Mouse (Mus musculus) kidney, adult 9 months (tissue): ENCODE measurements around the gene Nqo1.

Experiments
- DNase-seq: peaks from one replicate; pipeline ENCODE4 v3.0.0; 2022

Nqo1 gene

GRCm38 (mm10) chr8:107403038-107403781 lies at the start of gene Nqo1:
Gene Nqo1 (minus strand): TSS chr8:107403206.
- DNase-seq, result peak; percentile 89

- no peak for DNase-seq
Measured at GRCm38 (mm10) chr8:107451414-107452066, 48.5 kb upstream of the Nqo1 start.

- no peak for DNase-seq
Measured at GRCm38 (mm10) chr8:107449655-107450054, 46.6 kb upstream of the Nqo1 start.

GRCm38 (mm10) chr8:107449130-107449529 lies 46.1 kb upstream of the Nqo1 start:
- DNase-seq, result peak; percentile 82

- no peak for DNase-seq
Measured at GRCm38 (mm10) chr8:107448382-107448889, 45.4 kb upstream of the Nqo1 start.

GRCm38 (mm10) chr8:107447713-107448112 lies 44.7 kb upstream of the Nqo1 start:
- no peak for DNase-seq

GRCm38 (mm10) chr8:107444626-107445025 lies 41.6 kb upstream of the Nqo1 start:
- DNase-seq, result no peak

GRCm38 (mm10) chr8:107439880-107440625 lies 37.0 kb upstream of the Nqo1 start:
- DNase-seq, result no peak

GRCm38 (mm10) chr8:107437711-107438110 lies 34.7 kb upstream of the Nqo1 start:
- peak; percentile 89 for DNase-seq

GRCm38 (mm10) chr8:107436841-107437421 lies 33.9 kb upstream of the Nqo1 start:
- peak; percentile 57 for DNase-seq

GRCm38 (mm10) chr8:107435962-107436831 lies 33.2 kb upstream of the Nqo1 start, which contains the start of gene Wwp2:
Gene Wwp2 (plus strand): TSS chr8:107436365.
- peak; percentile 78 for DNase-seq

- DNase-seq, result no peak
Measured at GRCm38 (mm10) chr8:107435421-107435961, 32.5 kb upstream of the Nqo1 start.

GRCm38 (mm10) chr8:107430821-107431220 lies 27.8 kb upstream of the Nqo1 start:
- DNase-seq, result peak; percentile 83

- no peak for DNase-seq
Measured at GRCm38 (mm10) chr8:107425230-107425597, 22.2 kb upstream of the Nqo1 start.

GRCm38 (mm10) chr8:107424597-107425229 lies 21.7 kb upstream of the Nqo1 start, which contains the start of gene Nob1:
Gene Nob1 (minus strand): TSS chr8:107425051.
- peak; percentile 98 for DNase-seq

GRCm38 (mm10) chr8:107424176-107424575 lies 21.2 kb upstream of the Nqo1 start:
- DNase-seq, result no peak

GRCm38 (mm10) chr8:107417001-107417400 lies 14.0 kb upstream of the Nqo1 start:
- DNase-seq, result peak; percentile 66

GRCm38 (mm10) chr8:107413881-107414280 lies 10.9 kb upstream of the Nqo1 start:
- DNase-seq, result no peak

GRCm38 (mm10) chr8:107412552-107412951 lies 9.5 kb upstream of the Nqo1 start:
- no peak for DNase-seq

GRCm38 (mm10) chr8:107411391-107411790 lies 8.4 kb upstream of the Nqo1 start:
- DNase-seq, result peak; percentile 61

GRCm38 (mm10) chr8:107405935-107406334 lies 2.9 kb upstream of the Nqo1 start:
- no peak for DNase-seq
